Mouse (Mus musculus) limb, embryonic 14.5 days (tissue): ENCODE measurements at regions not wholly inside any gene's neighbourhood (a gene's known extent, or its start where the extent isn't known, plus 50 kb on each side); places are given as distances from the start of the nearest gene placed in this dataset.

Source experiments
- ATAC-seq: fragments of 200-750 bp; cut with Nextera tagmentation; 2 replicates; pipeline ENCODE4 v1.8.0; 2017; ENCODE audit warnings: low read depth, moderate number of reproducible peaks, moderate TSS enrichment; ENCODE audit not compliant: low FRiP score
- DNase-seq: peaks from one replicate; pipeline ENCODE4 v3.0.0-alpha.2; 2015; ENCODE audit warnings: low spot score
- H3K27ac ChIP-seq: fragments of 300-500 bp; sonication (generic); replicated peaks from 2 replicates; pipeline ENCODE4 v1.5.1; 2014; ENCODE audit warnings: low read depth, mild to moderate bottlenecking, low read length, moderate library complexity, mixed read lengths
- H3K27me3 ChIP-seq: fragments of 300-500 bp; sonication (generic); 2 replicates; pipeline ENCODE4 v1.6.1; 2014; ENCODE audit warnings: low read length, mixed read lengths; ENCODE audit not compliant: control insufficient read depth, insufficient read depth
- H3K36me3 ChIP-seq: fragments of 300-500 bp; sonication (generic); 2 replicates; pipeline ENCODE4 v1.6.1; 2014; ENCODE audit warnings: mild to moderate bottlenecking, low read length, moderate library complexity, mixed read lengths; ENCODE audit not compliant: control insufficient read depth, insufficient read depth
- H3K4me1 ChIP-seq: fragments of 300-500 bp; sonication (generic); 2 replicates; pipeline ENCODE4 v1.6.1; 2014; ENCODE audit warnings: antibody characterized with exemption, low read length, mixed read lengths; ENCODE audit not compliant: control insufficient read depth, insufficient read depth
- H3K4me2 ChIP-seq: fragments of 300-500 bp; sonication (generic); replicated peaks from 2 replicates; pipeline ENCODE4 v1.6.1; 2014; ENCODE audit warnings: low read depth, mild to moderate bottlenecking, low read length, moderate library complexity; ENCODE audit not compliant: severe bottlenecking
- H3K4me3 ChIP-seq: fragments of 300-500 bp; sonication (generic); replicated peaks from 2 replicates; pipeline ENCODE4 v1.5.1; 2014; ENCODE audit warnings: low read length
- H3K9ac ChIP-seq: fragments of 300-500 bp; sonication (generic); 2 replicates; pipeline ENCODE4 v1.6.1; 2014; ENCODE audit warnings: mild to moderate bottlenecking, low read depth, low read length, moderate library complexity; ENCODE audit not compliant: severe bottlenecking
- H3K9me3 ChIP-seq: fragments of 300-500 bp; sonication (generic); 2 replicates; pipeline ENCODE4 v1.6.1; 2016; ENCODE audit warnings: low read length; ENCODE audit not compliant: control insufficient read depth
- POLR2A ChIP-seq: fragments of 200-500 bp; IDR thresholded peaks from 2 replicates; pipeline ENCODE4 v1.8.0; 2012; ENCODE audit warnings: inconsistent platforms, mild to moderate bottlenecking, moderate library complexity, borderline replicate concordance; ENCODE audit not compliant: insufficient read depth, insufficient read length; ENCODE audit errors: extremely low read depth
- WGBS: fragments of 180-500 bp; shearing (Covaris S2); extraction: QIAGEN DNeasy Blood & Tissue Kit; methylation state at CpG from one replicate; pipeline ENCODE4 v1.1.7; 2014; 5-methylcytosine and 5-hydroxymethylcytosine counted together

DNA sequence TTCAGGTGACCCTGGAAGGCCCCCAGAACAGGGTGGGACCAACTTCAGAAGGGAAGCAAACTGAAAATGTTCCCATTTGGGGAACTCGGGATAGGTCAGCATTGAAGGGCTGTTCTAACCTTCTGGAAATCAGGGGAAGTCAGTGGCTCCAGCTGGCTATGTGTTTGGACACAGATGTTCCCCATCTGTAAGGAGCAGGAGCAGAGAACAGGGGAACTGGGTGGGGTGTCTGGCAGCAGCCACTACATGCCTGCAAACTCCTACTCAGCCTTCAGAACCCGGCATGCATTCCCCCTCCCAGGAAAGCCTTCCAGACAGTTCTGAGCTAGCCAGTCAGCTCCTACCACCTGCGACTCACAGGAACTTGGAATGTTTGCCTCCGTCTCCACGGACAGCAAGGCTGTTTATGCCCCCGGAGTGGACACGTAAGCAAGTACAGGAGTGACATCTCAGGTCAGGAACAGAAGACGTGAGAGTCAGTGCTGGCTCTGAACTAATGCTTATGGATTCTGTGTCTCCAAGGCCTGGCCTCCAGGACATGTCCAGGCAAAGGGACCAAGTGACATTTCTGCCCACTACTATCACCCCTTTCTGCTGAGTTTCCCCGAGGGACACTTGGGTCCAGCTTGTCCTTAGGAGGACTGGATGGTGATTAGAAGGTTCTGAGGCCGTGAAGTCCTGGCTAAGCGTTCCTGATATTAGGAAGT lies 108.6 kb upstream of the Tmem189 start:
- Histone ChIP-seq H3K36me3 (no peaks in the 10 kb centered on the region), H3K9me3 (no peaks in the 10 kb centered on the region), H3K9ac (no peak overlapping the region), H3K4me3 (no peak overlapping the region), H3K4me2 (no peak overlapping the region), H3K4me1 (no peaks in the 10 kb centered on the region), H3K27ac (no peak overlapping the region), H3K27me3 (no peaks in the 10 kb centered on the region)
- TF ChIP-seq POLR2A: no peak
- DNase-seq (no peak), ATAC-seq (no peak)
- WGBS: 78% methylated on average over 11 of the region's 11 CpGs

DNA sequence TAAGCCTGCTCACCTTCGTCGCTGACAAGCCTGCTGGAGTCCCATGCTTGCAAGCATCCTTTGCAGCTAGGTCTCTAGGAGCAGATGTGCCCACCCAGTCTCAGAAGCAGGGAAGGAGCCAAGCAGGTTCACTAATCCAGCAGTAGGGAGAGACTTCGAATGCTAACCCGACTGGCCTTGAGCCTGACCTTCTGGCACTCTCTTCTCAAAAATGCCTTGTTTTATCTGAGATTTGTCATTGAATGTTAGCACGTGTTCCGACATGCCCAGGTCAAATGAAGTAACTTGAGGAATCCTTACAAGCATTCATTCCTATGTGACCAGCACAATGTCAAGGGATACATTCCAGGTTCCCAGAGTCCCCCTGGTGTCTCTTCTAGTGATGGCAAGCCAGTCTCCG lies 105.9 kb upstream of the Tmem189 start:
- WGBS: 79% methylated on average over 7 of the region's 7 CpGs
- no peak for ATAC-seq

DNA sequence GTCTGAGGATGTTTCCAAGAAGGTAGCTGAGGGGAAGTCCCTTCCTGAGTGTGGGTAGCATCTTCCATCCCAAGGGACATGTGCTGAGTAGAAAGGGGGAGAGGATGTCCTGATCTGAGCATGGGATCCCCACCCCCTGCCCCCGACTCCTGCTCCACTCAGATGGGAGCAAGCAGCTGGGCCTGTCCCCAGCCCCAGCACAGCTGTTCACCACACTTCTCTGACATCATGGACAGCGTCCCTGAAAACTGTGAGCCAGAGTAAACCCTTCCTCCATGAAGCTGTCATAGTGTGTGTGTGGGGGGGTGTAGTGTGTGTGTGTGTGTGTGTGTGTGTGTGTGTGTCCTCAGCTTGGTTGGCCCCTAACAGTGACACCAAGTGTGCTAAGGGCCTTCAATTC lies 104.3 kb upstream of the Tmem189 start:
- no peak for DNase-seq
- WGBS: 69% methylated on average over 2 of the region's 2 CpGs
- TF ChIP-seq POLR2A: no peak
- no peaks in the 10 kb centered on the region for H3K27me3 ChIP-seq
- H3K9me3 ChIP-seq: no peaks in the 10 kb centered on the region
- no peaks in the 10 kb centered on the region for H3K36me3 ChIP-seq
- no peaks in the 10 kb centered on the region for H3K4me1 ChIP-seq
- no peak overlapping the region for H3K4me3 ChIP-seq
- no peak for ATAC-seq
- H3K27ac ChIP-seq: no peak overlapping the region
- H3K4me2 ChIP-seq: no peak overlapping the region
- H3K9ac ChIP-seq: no peak overlapping the region

More for the DNA sequence above, 105.9 kb upstream of the Tmem189 start:
- TF ChIP-seq POLR2A: no peak
- Histone ChIP-seq H3K36me3 (no peaks in the 10 kb centered on the region), H3K4me3 (no peak overlapping the region), H3K27ac (no peak overlapping the region), H3K4me1 (no peaks in the 10 kb centered on the region), H3K9me3 (no peaks in the 10 kb centered on the region), H3K4me2 (no peak overlapping the region), H3K9ac (no peak overlapping the region), H3K27me3 (no peaks in the 10 kb centered on the region)
- DNase-seq: no peak

DNA sequence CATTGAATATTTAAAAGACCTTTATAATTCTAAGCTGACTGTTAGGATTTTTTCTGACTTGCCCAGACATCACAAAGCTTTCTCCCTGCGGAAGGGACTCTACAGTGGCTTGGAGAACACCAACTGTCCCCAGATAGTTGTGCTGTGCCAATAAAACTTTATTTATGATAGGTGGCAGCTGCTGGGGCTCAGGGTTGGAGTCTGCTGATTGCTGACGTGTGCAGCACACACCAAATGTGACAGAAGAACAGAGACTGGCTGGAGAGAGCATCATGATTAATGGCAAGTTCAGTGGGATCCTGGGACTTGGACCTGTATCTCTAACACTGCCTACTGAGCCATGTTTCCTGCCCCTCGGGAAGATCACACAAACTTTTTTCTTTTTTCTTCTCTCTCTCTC lies 103.1 kb upstream of the Tmem189 start:
- no peaks in the 10 kb centered on the region for H3K4me1 ChIP-seq
- H3K27me3 ChIP-seq: no peaks in the 10 kb centered on the region
- ATAC-seq (no peak), DNase-seq (no peak)
- 24% methylated on average over 3 of the region's 3 CpGs for WGBS
- H3K4me2 ChIP-seq: no peak overlapping the region
- no peak for TF ChIP-seq POLR2A
- H3K27ac ChIP-seq: no peak overlapping the region
- H3K9me3 ChIP-seq: no peaks in the 10 kb centered on the region
- no peaks in the 10 kb centered on the region for H3K36me3 ChIP-seq
- no peak overlapping the region for H3K4me3 ChIP-seq
- H3K9ac ChIP-seq: no peak overlapping the region

DNA sequence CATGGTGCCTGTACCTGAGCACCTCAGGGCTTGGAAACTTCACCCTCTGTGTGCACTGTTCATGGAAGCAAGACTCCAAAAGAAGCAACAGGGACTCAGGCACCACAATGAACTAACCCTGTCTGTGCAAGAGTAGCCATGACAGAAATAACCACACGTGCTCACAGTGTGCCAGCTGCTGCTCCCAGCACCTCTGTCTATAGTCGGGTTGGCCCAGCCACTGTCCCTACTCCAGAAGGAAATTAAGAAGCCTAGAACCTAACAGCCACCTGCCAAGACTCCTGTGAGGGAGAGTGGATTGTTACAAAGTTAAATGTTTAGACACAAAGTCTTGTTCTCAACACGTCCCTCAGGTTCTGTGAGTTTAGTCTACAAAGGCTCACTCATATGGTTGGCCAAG lies 102.7 kb upstream of the Tmem189 start:
- 45% methylated on average over 3 of the region's 3 CpGs for WGBS

More for the DNA sequence above, 102.7 kb upstream of the Tmem189 start:
- no peaks in the 10 kb centered on the region for H3K36me3 ChIP-seq
- no peaks in the 10 kb centered on the region for H3K4me1 ChIP-seq
- no peak overlapping the region for H3K4me3 ChIP-seq
- DNase-seq (no peak), ATAC-seq (no peak)
- H3K9ac ChIP-seq: no peak overlapping the region
- no peaks in the 10 kb centered on the region for H3K27me3 ChIP-seq
- no peak overlapping the region for H3K4me2 ChIP-seq
- TF ChIP-seq POLR2A: no peak
- H3K27ac ChIP-seq: no peak overlapping the region
- no peaks in the 10 kb centered on the region for H3K9me3 ChIP-seq
